Mouse (Mus musculus) layer of hippocampus, adult 9-11 months (tissue): ENCODE measurements around the gene Abcf1.

Experiments
- DNase-seq: peaks from one replicate; pipeline ENCODE4 v3.0.0; 2022

Abcf1 gene

DNA sequence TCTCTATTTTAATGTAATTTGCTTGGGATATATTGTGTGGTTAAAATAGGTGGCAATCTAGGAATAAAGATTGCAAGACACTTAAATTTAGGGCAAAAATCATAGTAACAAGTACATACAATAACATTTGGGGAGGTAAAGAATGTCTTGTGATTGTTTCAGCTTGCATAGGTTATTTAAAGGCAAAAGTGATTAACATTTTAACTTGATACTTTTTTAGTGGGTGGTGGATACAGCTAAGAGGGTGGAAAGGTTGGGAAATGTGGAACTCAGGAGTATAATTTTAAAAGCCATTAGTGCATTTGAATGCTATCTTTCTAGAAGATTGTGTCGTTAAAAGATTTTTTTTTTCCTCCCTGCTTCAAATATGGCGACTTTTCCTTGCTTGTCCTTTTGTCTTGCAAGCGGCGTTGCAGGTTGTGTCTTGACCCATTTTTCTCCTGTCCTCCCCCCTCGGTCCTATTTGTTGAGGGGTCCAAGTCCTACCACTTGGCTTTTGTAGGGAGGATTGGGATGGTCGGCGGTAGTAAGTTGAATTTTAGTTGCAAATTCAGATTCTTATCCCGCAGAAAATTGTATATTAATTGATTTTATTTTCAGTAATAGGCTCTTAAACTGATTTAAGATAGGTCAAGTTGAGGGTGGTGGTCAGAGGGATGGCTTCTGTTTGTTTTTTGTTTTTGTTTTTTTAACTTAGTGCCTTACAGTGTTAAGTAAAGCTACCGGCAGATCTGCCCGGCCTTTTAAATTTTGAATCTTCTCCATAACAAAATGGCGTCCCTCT, 51.1 kb downstream of the Abcf1 start:
- no peak for DNase-seq

GRCm38 (mm10) chr17:35917463-35918251, 51.9 kb downstream of the Abcf1 start:
- peak; percentile 77 for DNase-seq

DNA sequence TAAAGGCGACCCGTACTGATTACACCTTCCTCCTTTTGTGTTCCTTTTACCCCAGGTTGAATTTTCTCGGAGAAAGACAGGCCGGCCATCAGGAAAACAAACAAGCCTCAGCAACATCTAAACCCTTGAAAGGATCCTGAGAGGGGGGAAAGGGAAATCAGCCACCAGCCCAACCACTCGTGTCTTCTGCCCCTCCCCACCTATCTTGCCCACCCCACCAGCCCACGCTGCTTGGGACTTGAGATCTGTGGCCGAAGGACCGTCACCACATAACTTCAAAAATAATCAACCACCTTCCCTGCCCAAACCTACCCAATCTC, 52.5 kb downstream of the Abcf1 start:
- no peak for DNase-seq

- DNase-seq, result peak; percentile 100
Measured at GRCm38 (mm10) chr17:35916297-35917142, 53.0 kb downstream of the Abcf1 start, which contains the start of the genes Mrps18b and Ppp1r10. TSS of gene Mrps18b (minus strand) at chr17:35916389. TSS of gene Ppp1r10 (plus strand) at chr17:35916434.

GRCm38 (mm10) chr17:35915538-35916296, 53.8 kb downstream of the Abcf1 start:
- no peak for DNase-seq

DNA sequence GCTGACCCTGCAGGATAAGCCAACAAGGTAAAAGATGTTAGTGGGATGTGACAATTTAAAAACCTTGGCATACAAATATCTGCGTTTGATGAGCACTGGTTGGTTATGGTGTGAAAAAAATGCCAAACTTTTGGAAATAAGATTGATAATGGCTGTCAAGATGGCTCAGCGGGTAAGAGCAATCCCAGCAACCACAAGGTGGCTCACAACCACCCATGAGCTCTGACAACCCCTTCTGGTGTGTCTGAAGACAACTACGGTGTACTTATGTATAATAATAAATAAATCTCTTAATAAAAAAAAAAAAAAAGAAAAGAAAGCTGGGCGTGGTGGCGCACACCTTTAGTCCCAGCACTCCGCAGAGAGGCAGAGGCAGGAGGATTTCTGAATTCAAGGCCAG, 54.6 kb downstream of the Abcf1 start:
- no peak for DNase-seq

DNA sequence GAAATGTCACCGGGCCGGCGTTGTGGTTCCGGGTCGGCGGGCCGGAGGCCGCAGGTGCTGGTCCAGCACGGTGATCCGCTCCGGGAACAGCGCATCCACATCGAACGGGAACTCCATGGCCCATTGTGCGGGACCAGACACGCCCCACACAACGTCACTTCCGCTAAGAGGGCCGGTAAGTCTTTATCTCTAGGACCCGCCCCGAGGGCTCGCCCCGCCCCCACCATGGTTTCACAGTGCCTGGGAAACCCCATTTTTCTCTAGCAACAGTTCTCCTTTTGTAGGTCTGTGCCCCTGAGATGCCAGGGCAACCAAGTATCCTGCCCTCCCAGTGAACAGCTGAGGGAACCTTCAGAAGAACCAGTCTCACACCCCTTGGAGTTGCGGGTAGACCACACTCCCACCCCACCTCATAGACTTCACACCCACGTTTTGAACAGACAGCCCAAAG, 59.6 kb downstream of the Abcf1 start, which contains the start of gene Atat1:
Atat1 (minus strand) TSS at position 157 of the 451 bp plus-strand sequence.
- DNase-seq, result peak; percentile 96

- DNase-seq, result no peak
Measured at GRCm38 (mm10) chr17:35909186-35909918, 60.2 kb downstream of the Abcf1 start.

GRCm38 (mm10) chr17:35907609-35908008, 62.0 kb downstream of the Abcf1 start:
- DNase-seq, result no peak
